Mouse (Mus musculus): ENCODE measurements at regions not wholly inside any gene's neighbourhood (a gene's known extent, or its start where the extent isn't known, plus 50 kb on each side); places are given as distances from the start of the nearest gene placed in this dataset.

- no peak for DNase-seq (ENCODE audit: low read depth)
Observed at GRCm38 (mm10) chr16:72152920-72153319, 155.2 kb upstream of the Robo1 start.

GRCm38 (mm10) chr16:72157913-72158312 is 150.2 kb upstream of the Robo1 start:
- DNase-seq (ENCODE audit: low read depth) = no peak

- no peak for DNase-seq (ENCODE audit: low read depth)
Observed at GRCm38 (mm10) chr16:72159411-72159810, 148.7 kb upstream of the Robo1 start.

GRCm38 (mm10) chr16:72175727-72176126 is 132.4 kb upstream of the Robo1 start:
- no peak for DNase-seq (ENCODE audit: low read depth)

GRCm38 (mm10) chr16:72194320-72194719 is 113.8 kb upstream of the Robo1 start:
- no peak for DNase-seq (ENCODE audit: low read depth)

- DNase-seq (ENCODE audit: low read depth) = peak; percentile 51
Observed at GRCm38 (mm10) chr16:72215360-72216013, 92.6 kb upstream of the Robo1 start.

- peak; percentile 70 for DNase-seq (ENCODE audit: low read depth)
Observed at GRCm38 (mm10) chr16:72218021-72218420, 90.1 kb upstream of the Robo1 start.

- no peak for DNase-seq (ENCODE audit: low read depth)
Observed at GRCm38 (mm10) chr16:72221912-72222502, 86.1 kb upstream of the Robo1 start.

- no peak for DNase-seq (ENCODE audit: low read depth)
Observed at GRCm38 (mm10) chr16:72223860-72224259, 84.2 kb upstream of the Robo1 start.

- no peak for DNase-seq (ENCODE audit: low read depth)
Observed at GRCm38 (mm10) chr16:72225157-72225880, 82.8 kb upstream of the Robo1 start.

GRCm38 (mm10) chr16:72234366-72234765 is 73.7 kb upstream of the Robo1 start:
- no peak for DNase-seq (ENCODE audit: low read depth)

GRCm38 (mm10) chr16:72239631-72240030 is 68.5 kb upstream of the Robo1 start:
- no peak for DNase-seq (ENCODE audit: low read depth)

- no peak for DNase-seq (ENCODE audit: low read depth)
Observed at GRCm38 (mm10) chr16:72256388-72256787, 51.7 kb upstream of the Robo1 start.
